Mouse (Mus musculus) forebrain, postnatal 0 days (tissue): ENCODE data around the gene Ncbp2. TPM values are rescaled to one million over a fixed set of nuclear protein-coding genes. Genes with fewer than 3 reads are reported as not detected.

Experiments used
- ATAC-seq: fragments of 200-750 bp; cut with Nextera tagmentation; 2 replicates; pipeline ENCODE4 v1.8.0; 2017; ENCODE audit warnings: mild to moderate bottlenecking, moderate library complexity
- DNase-seq: peaks from one replicate; pipeline ENCODE4 v3.0.0-alpha.2; 2015
- H3K27ac ChIP-seq: fragments of 300-500 bp; sonication (generic); 2 replicates; pipeline ENCODE4 v1.5.1; 2014; ENCODE audit warnings: low read depth, mild to moderate bottlenecking, antibody characterized with exemption, low read length, moderate library complexity, mixed read lengths
- H3K27me3 ChIP-seq: fragments of 300-500 bp; sonication (generic); 2 replicates; pipeline ENCODE4 v1.6.1; 2014; ENCODE audit warnings: mild to moderate bottlenecking, low read length, mixed read lengths; ENCODE audit not compliant: insufficient read depth
- H3K36me3 ChIP-seq: fragments of 300-500 bp; sonication (generic); 2 replicates; pipeline ENCODE4 v1.6.1; 2014; ENCODE audit warnings: mild to moderate bottlenecking, moderate library complexity; ENCODE audit not compliant: insufficient read depth
- H3K4me1 ChIP-seq: fragments of 300-500 bp; sonication (generic); 2 replicates; pipeline ENCODE4 v1.6.1; 2014; ENCODE audit warnings: antibody characterized with exemption; ENCODE audit not compliant: insufficient read depth
- H3K4me2 ChIP-seq: fragments of 300-500 bp; sonication (generic); 2 replicates; pipeline ENCODE4 v1.6.1; 2014; ENCODE audit warnings: low read depth, mild to moderate bottlenecking, moderate library complexity
- H3K4me3 ChIP-seq: fragments of 300-500 bp; sonication (generic); 2 replicates; pipeline ENCODE4 v1.5.1; 2014; ENCODE audit warnings: low read depth, low read length, mixed read lengths
- H3K9ac ChIP-seq: fragments of 300-500 bp; sonication (generic); 2 replicates; pipeline ENCODE4 v1.6.1; 2014; ENCODE audit warnings: mild to moderate bottlenecking
- H3K9me3 ChIP-seq: fragments of 300-500 bp; sonication (generic); 2 replicates; pipeline ENCODE4 v1.6.1; 2016; ENCODE audit warnings: low read length
- CTCF ChIP-seq: sonication (generic); IDR thresholded peaks from 2 replicates; pipeline ENCODE4 v1.5.1; 2016; ENCODE audit warnings: antibody characterized with exemption, control low read depth, low read depth
- whole genome bisulfite sequencing: fragments of 180-500 bp; shearing (Covaris S2); extraction: QIAGEN DNeasy Blood & Tissue Kit; methylation state at CpG from one replicate; pipeline ENCODE4 v1.1.7; 2014; 5-methylcytosine and 5-hydroxymethylcytosine counted together
- microRNA-seq, 2 experiments: library from miRNA; unstranded; fragments of <30 nt; microRNA quantifications; one replicate each; pipeline ENCODE4; 2016
- polyA plus RNA-seq: library from polyadenylated mRNA; unstranded; fragments of >200 nt; fragmentation: Nextera tagmentation; extraction: Ambion mirVana; gene quantifications from 2 replicates; pipeline ENCODE4 v1.2.1, GENCODE M21; 2015
- total RNA-seq: library from RNA; depleted of rRNA; stranded (reverse); fragments of >200 nt; gene quantifications from 2 replicates; pipeline ENCODE4 v1.2.3, GENCODE M21; 2014; rRNA removed

Gene Ncbp2
- total and polyA plus RNA-seq, 2 experiments from 2014 or later = 29.9 to 66.3 TPM

DNA sequence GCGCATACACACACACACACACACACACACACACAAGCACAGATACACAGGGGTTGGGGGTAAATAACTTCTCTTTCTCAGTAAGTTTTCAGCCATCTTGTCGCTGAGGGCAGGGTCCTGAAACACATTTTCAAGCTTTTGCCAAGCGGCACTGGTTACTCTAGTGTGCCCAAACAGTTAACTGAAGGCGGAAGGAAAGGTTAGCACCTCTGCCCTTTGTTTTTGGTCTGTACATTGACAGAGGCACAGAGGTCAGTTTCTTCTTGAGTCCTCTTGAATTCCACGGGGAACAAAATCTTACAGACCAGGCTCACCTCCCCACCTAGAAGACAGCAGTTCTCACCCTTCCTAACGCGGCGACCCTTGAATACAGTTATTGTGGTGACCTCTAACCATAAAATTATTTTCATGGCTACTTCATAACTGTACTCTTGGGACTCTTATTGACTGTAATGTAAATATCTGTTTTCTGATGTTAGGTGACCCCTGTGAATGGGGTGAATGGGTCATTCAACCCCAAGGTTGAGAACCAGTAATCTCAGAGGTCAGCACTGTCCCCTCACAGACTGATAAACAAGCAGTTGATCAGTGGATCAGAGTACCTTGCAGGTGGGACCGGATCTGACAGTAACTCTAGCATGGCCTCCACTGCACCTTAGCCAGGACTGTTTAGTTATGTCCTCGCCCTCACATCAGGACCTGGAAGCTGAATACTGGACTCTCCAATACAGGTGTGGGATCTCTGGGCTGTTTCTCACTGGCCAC is 60.4 kb downstream of the Ncbp2 start:
- Histone ChIP-seq H3K9me3 (no peaks in the 10 kb centered on the region), H3K36me3 (no peaks in the 10 kb centered on the region), H3K27ac (no peak overlapping the region), H3K4me3 (no peak overlapping the region), H3K27me3 (no peaks in the 10 kb centered on the region), H3K9ac (no peak overlapping the region), H3K4me2 (no peak overlapping the region), H3K4me1 (no peaks in the 10 kb centered on the region; the same call in 1 of the 2 replicates)
- DNase-seq = no peak
- ATAC-seq = no peak
- 78% methylated on average over 10 of the region's 10 CpGs for WGBS
- TF ChIP-seq CTCF = no peak

DNA sequence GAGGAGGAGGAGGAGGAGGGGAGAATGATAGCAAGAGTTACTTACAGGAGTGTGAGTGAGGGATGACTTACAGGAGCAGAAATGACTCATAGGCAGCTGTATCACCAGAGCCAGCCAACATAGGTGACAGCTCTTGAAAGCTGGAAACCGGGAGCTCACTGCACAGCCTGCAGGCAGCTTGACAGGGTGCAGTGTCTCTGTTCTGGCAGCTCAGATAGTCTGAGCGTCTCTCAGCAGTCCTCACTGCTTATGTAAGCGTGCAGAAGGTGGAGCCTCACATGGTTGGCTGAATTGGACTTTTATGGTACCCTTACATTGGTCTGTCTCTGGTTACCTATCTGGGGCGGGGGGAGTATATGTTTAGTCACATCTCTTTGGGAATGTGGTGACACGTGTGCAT is 61.6 kb downstream of the Ncbp2 start:
- ATAC-seq (peak; percentile 34; the same call in 1 of the 2 replicates), DNase-seq (no peak)
- Histone ChIP-seq H3K9me3 (no peaks in the 10 kb centered on the region), H3K9ac (no peak overlapping the region), H3K36me3 (no peaks in the 10 kb centered on the region), H3K27me3 (no peaks in the 10 kb centered on the region), H3K4me1 (no peaks in the 10 kb centered on the region), H3K27ac (no peak overlapping the region), H3K4me2 (no peak overlapping the region), H3K4me3 (no peak overlapping the region)
- 46% methylated on average over 5 of the region's 5 CpGs for WGBS
- TF ChIP-seq CTCF = no peak

DNA sequence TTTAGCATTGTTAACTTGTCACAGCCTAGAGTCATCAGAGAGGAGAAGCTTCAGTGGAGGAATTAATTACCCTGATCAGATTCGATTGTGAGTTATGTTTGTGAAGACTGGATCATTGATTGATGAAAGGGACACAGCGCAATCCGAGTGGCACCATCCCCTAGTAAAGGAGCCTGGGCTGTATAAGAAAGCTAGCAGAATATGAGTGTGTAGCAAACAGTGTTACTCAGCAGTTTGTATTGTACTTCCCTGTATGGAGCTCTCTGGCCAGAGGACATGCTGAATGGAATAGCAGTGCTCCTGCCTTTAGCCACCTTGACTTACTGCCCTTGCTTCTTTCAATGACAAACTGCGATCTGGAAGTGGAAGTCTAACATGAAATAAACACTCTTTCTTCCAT is 62.0 kb downstream of the Ncbp2 start:
- H3K9me3 ChIP-seq = no peaks in the 10 kb centered on the region

More for the DNA sequence above, 62.0 kb downstream of the Ncbp2 start:
- TF ChIP-seq CTCF = no peak
- ATAC-seq = no peak
- Histone ChIP-seq H3K27me3 (no peaks in the 10 kb centered on the region), H3K4me2 (no peak overlapping the region), H3K9ac (no peak overlapping the region), H3K27ac (no peak overlapping the region), H3K4me1 (no peaks in the 10 kb centered on the region), H3K4me3 (no peak overlapping the region), H3K36me3 (no peaks in the 10 kb centered on the region)
- DNase-seq = no peak
- 83% methylated on average over 4 of the region's 4 CpGs for WGBS

Small RNAs within 50 kb of the gene (microRNA-seq; reads per million reads assigned to microRNA genes)
- gene Gm26269 = 0 reads per million in 2 experiments

Other genes with a start within 250 kb of the Ncbp2 start
- 0.54 and 0.67 TPM in 2 replicates for gene Meltf, start 69.7 kb upstream of the Ncbp2 start, total RNA-seq
- 0.23 and 0.36 TPM in 2 replicates for gene Meltf, start 69.7 kb upstream of the Ncbp2 start, polyA plus RNA-seq
- gene Pigz, start 14.7 kb upstream of the Ncbp2 start, total RNA-seq = 1.4 and 4.1 TPM in 2 replicates
- gene Pigz, start 14.7 kb upstream of the Ncbp2 start, polyA plus RNA-seq = 2.9 TPM in 2 replicates
- 81.0 and 95.7 TPM in 2 replicates for gene 0610012G03Rik, start within 50 bp of the Ncbp2 start, total RNA-seq
- gene 0610012G03Rik, start within 50 bp of the Ncbp2 start, polyA plus RNA-seq = 151 and 177 TPM in 2 replicates
- gene Senp5, start 54.8 kb downstream of the Ncbp2 start, total RNA-seq = 27.2 and 29.5 TPM in 2 replicates
- 6.9 and 11.0 TPM in 2 replicates for gene Senp5, start 54.8 kb downstream of the Ncbp2 start, polyA plus RNA-seq
- 35.9 and 41.1 TPM in 2 replicates for gene Pak2, start 130.8 kb downstream of the Ncbp2 start, total RNA-seq
- 23.3 and 29.4 TPM in 2 replicates for gene Pak2, start 130.8 kb downstream of the Ncbp2 start, polyA plus RNA-seq
- gene Pigx, start 151.2 kb downstream of the Ncbp2 start, total RNA-seq = 71.7 and 102 TPM in 2 replicates
- gene Pigx, start 151.2 kb downstream of the Ncbp2 start, polyA plus RNA-seq = 113 and 133 TPM in 2 replicates
- gene Cep19, start 151.3 kb downstream of the Ncbp2 start, total RNA-seq = 43.6 and 51.5 TPM in 2 replicates
- 61.0 and 64.8 TPM in 2 replicates for gene Cep19, start 151.3 kb downstream of the Ncbp2 start, polyA plus RNA-seq
- gene Nrros, start 217.1 kb downstream of the Ncbp2 start, total RNA-seq = 10.2 and 12.5 TPM in 2 replicates
- 6.4 and 7.6 TPM in 2 replicates for gene Nrros, start 217.1 kb downstream of the Ncbp2 start, polyA plus RNA-seq
- gene Bex6, start 231.3 kb downstream of the Ncbp2 start, total RNA-seq = not detected in 2 replicates
- not detected in 2 replicates for gene Bex6, start 231.3 kb downstream of the Ncbp2 start, polyA plus RNA-seq